Mouse (Mus musculus) liver, adult 2 months (tissue): Measurements from ENCODE around the gene Sptbn1. TPM values are rescaled to one million over a fixed set of nuclear protein-coding genes. Genes with fewer than 3 reads are reported as not detected.
"Not testable (repeated sequence)": the region's sequence is repeated elsewhere in the genome, so short reads cannot be mapped to it uniquely, and the experiment has no call there.

ENCODE experiments used
- DNase-seq: peaks from one replicate; pipeline ENCODE4 v3.0.0-alpha.2; 2011; ENCODE audit warnings: low read depth, low spot score; ENCODE audit errors: extremely low read depth
- H3K27ac ChIP-seq: fragments of 200-500 bp; replicated peaks from 2 replicates; pipeline ENCODE4 v1.5.1; 2012; ENCODE audit warnings: low read depth, mild to moderate bottlenecking, control low read depth, inconsistent platforms, low read length; ENCODE audit not compliant: insufficient read depth
- H3K27me3 ChIP-seq: fragments of 200-500 bp; 2 replicates; pipeline ENCODE4 v1.6.1; 2012; ENCODE audit warnings: mild to moderate bottlenecking, moderate library complexity, low read length, inconsistent platforms; ENCODE audit not compliant: control insufficient read depth, insufficient read depth
- H3K36me3 ChIP-seq: fragments of 200-500 bp; 2 replicates; pipeline ENCODE4 v1.6.1; 2012; ENCODE audit warnings: low read length, inconsistent platforms; ENCODE audit not compliant: control insufficient read depth, insufficient read depth
- H3K4me1 ChIP-seq: fragments of 200-500 bp; 2 replicates; pipeline ENCODE4 v1.6.1; 2011; ENCODE audit warnings: low read length; ENCODE audit not compliant: control insufficient read depth, insufficient read depth
- H3K4me3 ChIP-seq: fragments of 200-500 bp; 2 replicates; pipeline ENCODE4 v1.5.1; 2011; ENCODE audit warnings: low read depth, mild to moderate bottlenecking, control low read depth, low read length, moderate library complexity; ENCODE audit not compliant: insufficient read depth
- H3K79me2 ChIP-seq: fragments of 200-500 bp; 2 replicates; pipeline ENCODE4 v1.6.1; 2012; ENCODE audit warnings: inconsistent platforms, mild to moderate bottlenecking, low read length, moderate library complexity; ENCODE audit not compliant: control insufficient read depth, insufficient read depth
- H3K9ac ChIP-seq: fragments of 200-500 bp; 2 replicates; pipeline ENCODE4 v1.6.1; 2012; ENCODE audit warnings: low read depth, mild to moderate bottlenecking, control low read depth, inconsistent platforms, low read length
- CTCF ChIP-seq: fragments of 200-500 bp; IDR thresholded peaks from 2 replicates; pipeline ENCODE4 v1.5.1; 2011; ENCODE audit warnings: low read depth, low read length, control low read depth
- POLR2A ChIP-seq: fragments of 200-500 bp; IDR thresholded peaks from 2 replicates; pipeline ENCODE4 v1.6.1; 2011; ENCODE audit warnings: low read length, control low read depth; ENCODE audit not compliant: insufficient read depth; ENCODE audit errors: extremely low read depth
- WGBS: fragments of 180-500 bp; shearing (Covaris S2); methylation state at CpG from one replicate; pipeline ENCODE4 v1.1.7; 2018; 5-methylcytosine and 5-hydroxymethylcytosine counted together
- polyA plus RNA-seq: library from polyadenylated mRNA; depleted of rRNA; stranded (reverse); fragments of >200 nt; gene quantifications from 2 replicates; pipeline ENCODE4 v1.2.3, GENCODE M21; 2012
- total RNA-seq: library from RNA; depleted of rRNA; stranded (reverse); fragments of >200 nt; gene quantifications from 2 replicates; pipeline ENCODE4 v1.2.3, GENCODE M21; 2014

The Sptbn1 gene
- total and polyA plus RNA-seq, 2 experiments: 13.0 to 50.9 TPM

DNA sequence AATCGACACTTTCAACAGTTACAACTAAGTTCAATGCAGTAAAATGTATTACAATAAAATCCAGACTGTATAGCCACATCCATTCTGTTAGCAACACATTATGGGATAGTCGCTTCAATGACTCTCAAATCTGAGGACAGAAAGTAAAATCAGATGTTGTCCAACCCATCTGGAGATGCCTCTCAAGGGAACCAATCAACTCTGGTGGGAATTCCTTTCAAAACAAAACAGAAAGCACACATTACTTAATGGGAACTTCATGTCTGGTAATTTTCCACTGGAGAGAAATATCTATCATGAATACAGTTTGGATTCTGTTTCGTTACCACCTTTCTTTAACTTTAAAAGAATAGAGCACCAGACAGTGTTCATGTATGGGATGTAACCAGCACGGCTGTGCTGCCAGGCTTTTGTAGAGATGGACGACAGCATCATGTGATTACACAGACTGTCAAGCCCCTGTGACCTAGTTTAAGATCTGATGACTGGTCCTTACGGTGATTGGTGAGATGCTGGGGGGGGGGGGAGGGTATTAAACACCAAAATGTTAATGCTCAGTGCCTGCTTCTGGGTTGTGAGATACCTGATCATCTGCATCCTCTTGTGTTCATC, 9.1 kb downstream of the Sptbn1 start:
- no peaks in the 10 kb centered on the region for H3K27me3 ChIP-seq
- H3K79me2 ChIP-seq: no peaks in the 10 kb centered on the region; the same call in 1 of the 2 replicates
- no peak for DNase-seq
- TF ChIP-seq CTCF (no peak), POLR2A (no peak)
- H3K4me3 ChIP-seq: no peak overlapping the region
- WGBS: 84% methylated on average over 6 of the region's 6 CpGs
- H3K36me3 ChIP-seq: no peaks in the 10 kb centered on the region
- no peaks in the 10 kb centered on the region; the same call in 1 of the 2 replicates for H3K4me1 ChIP-seq
- no peak overlapping the region for H3K27ac ChIP-seq
- no peak overlapping the region for H3K9ac ChIP-seq

DNA sequence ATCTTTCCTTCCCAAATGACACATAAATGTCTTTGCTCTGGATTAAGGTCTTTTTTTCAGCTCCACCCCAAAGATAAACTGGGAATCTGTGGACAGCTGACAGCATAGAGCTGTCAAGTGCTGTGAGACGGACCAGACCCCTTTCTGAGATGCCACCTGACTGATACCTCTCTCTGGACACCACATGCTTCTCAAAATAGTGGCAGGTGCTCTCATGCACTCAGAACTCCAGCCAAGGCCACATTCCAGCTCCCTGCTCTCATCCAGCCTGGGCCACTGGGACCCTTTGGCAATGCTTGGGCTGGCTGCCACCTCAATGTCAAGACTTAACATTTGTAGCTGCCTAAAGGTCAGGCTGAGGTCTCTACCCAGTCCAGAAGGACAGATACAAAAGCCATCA, 10.2 kb downstream of the Sptbn1 start:
- Histone ChIP-seq H3K27me3 (no peaks in the 10 kb centered on the region), H3K4me1 (no peaks in the 10 kb centered on the region; the same call in 1 of the 2 replicates), H3K27ac (no peak overlapping the region), H3K36me3 (no peaks in the 10 kb centered on the region), H3K79me2 (no peaks in the 10 kb centered on the region; the same call in 1 of the 2 replicates), H3K4me3 (no peak overlapping the region), H3K9ac (no peak overlapping the region)
- no peak for DNase-seq
- no peak for TF ChIP-seq CTCF
- TF ChIP-seq POLR2A: no peak
- 63% methylated on average over 1 of the region's 1 CpGs for WGBS

DNA sequence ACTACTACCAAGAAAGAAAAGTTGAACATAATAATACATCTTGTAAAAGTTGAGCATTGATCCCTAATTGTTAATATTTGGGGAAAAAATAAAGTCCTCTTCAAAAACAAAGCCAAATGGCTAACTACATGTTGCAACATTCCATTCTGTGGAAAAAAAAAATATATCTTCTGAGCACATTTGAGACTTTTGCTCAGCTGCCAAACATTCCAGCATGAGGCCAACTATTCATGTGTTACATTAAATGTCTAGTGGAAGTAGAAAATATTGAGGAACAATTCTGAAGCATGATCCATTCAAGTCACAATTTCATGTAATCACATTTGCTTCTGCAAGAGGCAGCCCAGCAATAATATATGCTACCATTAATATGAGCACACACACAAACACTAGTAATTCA, 10.9 kb downstream of the Sptbn1 start:
- H3K27me3 ChIP-seq: no peaks in the 10 kb centered on the region
- TF ChIP-seq CTCF (no peak), POLR2A (no peak)
- H3K27ac ChIP-seq: no peak overlapping the region
- H3K9ac ChIP-seq: no peak overlapping the region
- no peaks in the 10 kb centered on the region; the same call in 1 of the 2 replicates for H3K79me2 ChIP-seq
- no peaks in the 10 kb centered on the region; the same call in 1 of the 2 replicates for H3K4me1 ChIP-seq
- DNase-seq: peak; percentile 31
- no peaks in the 10 kb centered on the region for H3K36me3 ChIP-seq
- no peak overlapping the region for H3K4me3 ChIP-seq

DNA sequence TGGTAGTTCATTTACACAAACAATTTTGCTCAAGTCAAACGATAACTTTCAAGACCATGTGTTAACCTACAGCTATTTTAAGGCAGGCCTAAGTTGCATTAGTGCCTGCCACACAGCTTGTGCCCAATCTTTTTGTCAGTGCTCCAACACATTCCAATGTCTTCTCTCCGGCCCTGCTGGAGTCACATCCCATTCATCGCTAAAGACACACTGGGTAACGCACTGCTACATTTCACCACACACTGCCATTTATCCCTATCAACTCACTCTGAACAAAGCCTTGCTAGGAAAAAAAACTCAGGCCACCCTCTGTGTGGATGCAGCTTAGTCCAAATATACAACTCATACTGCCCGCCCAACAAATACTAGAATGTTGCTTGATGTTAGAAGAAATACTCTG, 11.5 kb downstream of the Sptbn1 start:
- TF ChIP-seq POLR2A (no peak), CTCF (no peak)
- H3K27me3 ChIP-seq: no peaks in the 10 kb centered on the region
- no peak overlapping the region for H3K9ac ChIP-seq
- H3K4me1 ChIP-seq: no peaks in the 10 kb centered on the region; the same call in 1 of the 2 replicates
- no peaks in the 10 kb centered on the region; the same call in 1 of the 2 replicates for H3K79me2 ChIP-seq
- 82% methylated on average over 5 of the region's 5 CpGs for WGBS
- H3K27ac ChIP-seq: no peak overlapping the region
- no peak overlapping the region for H3K4me3 ChIP-seq
- no peak for DNase-seq
- H3K36me3 ChIP-seq: no peaks in the 10 kb centered on the region

DNA sequence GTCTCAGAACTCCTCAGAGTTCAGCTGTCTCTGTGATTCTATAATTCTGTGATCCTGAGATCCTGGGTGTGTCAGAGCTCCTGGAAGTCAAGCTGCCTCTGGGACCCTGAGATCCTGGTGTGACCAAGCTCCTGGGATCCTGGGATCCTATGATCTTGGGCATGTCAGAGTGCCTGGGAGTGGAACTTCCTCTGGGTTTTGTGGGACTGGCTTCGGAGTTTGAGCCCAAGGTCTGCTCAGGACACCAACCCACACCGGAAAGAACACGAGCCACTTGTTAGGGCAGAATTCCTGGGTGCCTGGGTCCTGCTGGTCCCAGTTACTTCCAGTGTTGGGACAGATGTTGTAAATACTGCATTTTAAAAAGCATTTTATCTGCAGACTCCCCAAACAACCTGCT, 12.8 kb downstream of the Sptbn1 start:
- H3K36me3 ChIP-seq, H3K4me3 ChIP-seq, H3K27me3 ChIP-seq, H3K9ac ChIP-seq, H3K4me1 ChIP-seq, H3K79me2 ChIP-seq, DNase-seq, H3K27ac ChIP-seq: not testable (repeated sequence)
- 70% methylated on average over 3 of the region's 3 CpGs for WGBS

DNA sequence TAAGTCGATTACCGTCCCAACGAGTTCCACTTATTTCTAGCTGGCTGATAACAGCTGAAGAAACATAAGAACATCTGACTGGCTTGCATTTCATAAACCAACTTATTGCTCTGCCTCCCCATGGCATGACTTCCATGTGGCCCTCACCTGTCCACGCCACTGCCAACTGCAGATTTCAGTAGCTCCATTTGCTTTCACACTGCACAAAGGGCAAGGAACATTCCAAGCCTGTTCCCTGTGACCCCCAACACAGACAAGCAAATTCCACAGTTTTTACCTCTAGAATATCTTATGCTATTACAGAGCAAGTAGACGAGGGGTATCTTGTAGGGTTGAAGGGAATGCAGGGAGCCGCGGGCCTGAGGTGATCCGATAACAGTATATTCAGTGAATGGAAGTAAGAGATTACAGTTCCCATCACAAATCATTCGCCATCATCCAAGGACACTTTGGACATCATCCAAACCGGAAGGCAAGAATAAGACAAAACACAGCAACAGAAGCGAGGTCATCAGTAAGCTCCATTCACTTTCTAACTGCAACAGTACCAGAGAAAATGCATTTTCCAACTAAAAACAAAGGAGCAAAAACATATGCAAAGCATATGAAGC, 16.6 kb downstream of the Sptbn1 start:
- peaks cover 2% of the 10 kb centered on the region; the same call in 1 of the 2 replicates for H3K4me1 ChIP-seq
- WGBS: 80% methylated on average over 11 of the region's 11 CpGs
- no peaks in the 10 kb centered on the region; the same call in 1 of the 2 replicates for H3K79me2 ChIP-seq
- no peak for TF ChIP-seq CTCF
- TF ChIP-seq POLR2A: no peak
- no peak overlapping the region for H3K27ac ChIP-seq
- no peaks in the 10 kb centered on the region for H3K36me3 ChIP-seq
- no peak for DNase-seq
- H3K4me3 ChIP-seq: no peak overlapping the region
- H3K9ac ChIP-seq: no peak overlapping the region
- H3K27me3 ChIP-seq: no peaks in the 10 kb centered on the region
